Mouse (Mus musculus): ENCODE measurements around the gene Insr. TPM values are rescaled to one million over a fixed set of nuclear protein-coding genes. Genes with fewer than 3 reads are reported as not detected.
A peak's percentile ranks its signal among the peaks of the same experiment; 100 is the strongest.
"Not testable (repeated sequence)": the region's sequence is repeated elsewhere in the genome, so short reads cannot be mapped to it uniquely, and the experiment has no call there.

The Insr gene
- polyA plus RNA-seq, 1 experiment from 2014 or later: 13.8 TPM

GRCm38 (mm10) chr8:3191006-3191405, 88.4 kb downstream of the Insr start:
- no peak for ATAC-seq
- TF ChIP-seq CTCF (IDR thresholded peaks at IDR 0.05): no peak
- in situ Hi-C loops (cut with MboI; ENCODE audit: low pct_unique_long_range_greater_than_20kb): no loop called here
- no peak for DNase-seq (ENCODE audit: low read depth, low spot score)
- H3K27me3 ChIP-seq: no peaks in the 10 kb centered on the region
- CTCF ChIA-PET: interaction anchor here (0.6 to 1.4 kb wide), 2 partner anchors 92 to 146 kb away, joined by 3 to 5 read pairs; no protein-coding TSS in a partner anchor
- POLR2A ChIA-PET: no interaction called here

GRCm38 (mm10) chr8:3187456-3187855, 92.0 kb downstream of the Insr start:
- ChIA-PET CTCF (interaction anchor here (2.4 kb wide), 1 partner anchor 149 kb away, joined by 8 read pairs; no protein-coding TSS in a partner anchor), POLR2A (no interaction called here)
- no peaks in the 10 kb centered on the region for H3K27me3 ChIP-seq
- no peak for DNase-seq (ENCODE audit: low read depth, low spot score)
- in situ Hi-C loops (cut with MboI; ENCODE audit: low pct_unique_long_range_greater_than_20kb): no loop called here
- no peak for TF ChIP-seq CTCF (IDR thresholded peaks at IDR 0.05)
- ATAC-seq: no peak

- ATAC-seq: no peak
- ChIA-PET POLR2A (no interaction called here), CTCF (interaction anchor here (0.6 to 5.1 kb wide), 6 partner anchors 8 to 157 kb away, joined by 3 to 36 read pairs (median 4); partner anchors contain the start of gene Insr)
Observed at GRCm38 (mm10) chr8:3179930-3180329, 99.5 kb downstream of the Insr start.

GRCm38 (mm10) chr8:3177440-3177839, 102.0 kb downstream of the Insr start:
- H3K27me3 ChIP-seq: no peaks in the 10 kb centered on the region
- no peak for DNase-seq (ENCODE audit: low read depth, low spot score)
- no peak for TF ChIP-seq CTCF (IDR thresholded peaks at IDR 0.05)
- CTCF ChIA-PET: interaction anchor here (2.1 to 5.1 kb wide), 2 partner anchors 152 to 160 kb away, joined by 5 to 36 read pairs; no protein-coding TSS in a partner anchor
- POLR2A ChIA-PET: interaction anchor here (0.7 kb wide), 1 partner anchor 133 kb away, joined by 3 read pairs; no protein-coding TSS in a partner anchor
- in situ Hi-C loops (cut with MboI; ENCODE audit: low pct_unique_long_range_greater_than_20kb): loop anchor here (10.0 kb wide), 1 partner anchor 157 kb away; no protein-coding TSS in a partner anchor
- ATAC-seq: no peak

More at GRCm38 (mm10) chr8:3179930-3180329, 99.5 kb downstream of the Insr start:
- in situ Hi-C loops (cut with MboI; ENCODE audit: low pct_unique_long_range_greater_than_20kb): loop anchor here (10.0 kb wide), 1 partner anchor 155 kb away; no protein-coding TSS in a partner anchor
- H3K27me3 ChIP-seq: no peaks in the 10 kb centered on the region
- no peak for DNase-seq (ENCODE audit: low read depth, low spot score)
- peak; percentile 53 for TF ChIP-seq CTCF (IDR thresholded peaks at IDR 0.05)

GRCm38 (mm10) chr8:3172246-3172645, 107.2 kb downstream of the Insr start:
- in situ Hi-C loops (cut with MboI; ENCODE audit: low pct_unique_long_range_greater_than_20kb): loop anchor here (10.0 kb wide), 1 partner anchor 163 kb away; no protein-coding TSS in a partner anchor
- ATAC-seq: no peak
- ChIA-PET CTCF (interaction anchor here (0.9 to 1.2 kb wide), 2 partner anchors 9 to 10 kb away, joined by 3 read pairs; no protein-coding TSS in a partner anchor), POLR2A (interaction anchor here (0.7 kb wide), 1 partner anchor 213 kb away, joined by 3 read pairs; no protein-coding TSS in a partner anchor)
- no peak for DNase-seq (ENCODE audit: low read depth, low spot score)
- no peak for TF ChIP-seq CTCF (IDR thresholded peaks at IDR 0.05)
- H3K27me3 ChIP-seq: no peaks in the 10 kb centered on the region

GRCm38 (mm10) chr8:3146506-3146905, 132.9 kb downstream of the Insr start:
- no peak for ATAC-seq
- in situ Hi-C loops (cut with MboI; ENCODE audit: low pct_unique_long_range_greater_than_20kb): no loop called here
- DNase-seq (ENCODE audit: low read depth, low spot score): no peak
- peak; percentile 36 for TF ChIP-seq CTCF (IDR thresholded peaks at IDR 0.05)
- ChIA-PET POLR2A (no interaction called here), CTCF (interaction anchor here (1.1 to 1.7 kb wide), 2 partner anchors 11 to 134 kb away, joined by 3 to 4 read pairs; no protein-coding TSS in a partner anchor)
- H3K27me3 ChIP-seq: no peaks in the 10 kb centered on the region

GRCm38 (mm10) chr8:3100416-3100815, 179.0 kb downstream of the Insr start:
- CTCF ChIA-PET; ATAC-seq; POLR2A ChIA-PET; DNase-seq (ENCODE audit: low read depth, low spot score); in situ Hi-C loops (cut with MboI; ENCODE audit: low pct_unique_long_range_greater_than_20kb); H3K27me3 ChIP-seq: not testable (repeated sequence)

Other genes starting within 250 kb of the Insr start
- gene A430078G23Rik, start 73.8 kb upstream of the Insr start, polyA plus RNA-seq (2021): not detected
- gene Arhgef18, start 113.4 kb upstream of the Insr start, polyA plus RNA-seq (2021): 37.0 TPM
- gene Pex11g, start 188.1 kb upstream of the Insr start, polyA plus RNA-seq (2021): 12.0 TPM
- not detected for gene Tex45, start 191.2 kb upstream of the Insr start, polyA plus RNA-seq (2021)
- gene Zfp358, start 213.5 kb upstream of the Insr start, polyA plus RNA-seq (2021): 45.2 TPM
- 85.9 TPM for gene Mcoln1, start 220.8 kb upstream of the Insr start, polyA plus RNA-seq (2021)
- 83.0 TPM for gene Pnpla6, start 235.8 kb upstream of the Insr start, polyA plus RNA-seq (2021)

Data from Patski (cell line).